Mouse (Mus musculus): ENCODE data around the gene Prr22.

DNA sequence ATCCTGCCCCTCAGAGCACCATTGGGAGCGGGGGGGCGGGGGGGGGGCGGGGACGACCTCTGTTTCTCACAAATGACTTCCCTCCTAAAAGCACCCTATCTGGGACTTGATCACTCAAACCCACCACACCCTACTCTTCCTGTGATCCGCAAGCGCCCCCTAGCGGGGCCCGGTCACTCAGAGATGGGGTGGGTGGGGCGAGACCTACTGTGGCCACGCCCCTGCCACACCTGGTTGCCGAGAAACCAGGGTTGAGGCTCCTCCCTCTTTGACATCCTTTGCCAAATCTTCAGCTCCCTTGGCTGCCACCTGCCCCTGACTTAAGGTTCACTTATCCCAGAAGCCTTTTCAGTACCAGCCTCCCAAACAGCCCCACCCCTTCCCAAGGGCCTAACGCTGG lies 11.9 kb upstream of the Prr22 start:
- TF ChIP-seq CTCF (IDR thresholded peaks at IDR 0.05; ENCODE audit: extremely low read depth, insufficient read depth, low read length) (peak; percentile 20; the same call in 1 of the 2 replicates), POLR2A (IDR thresholded peaks at IDR 0.05; ENCODE audit: extremely low read depth, insufficient read depth, low read length) (no peak)
